Mouse (Mus musculus) CH12.LX (cell line): ENCODE results near the gene Khk.

Experiments
- POLR2A ChIP-seq: IDR thresholded peaks from 2 replicates; pipeline ENCODE4 v1.6.1; 2011; ENCODE audit warnings: low read depth, mild to moderate bottlenecking, improper control_type of control experiment, low read length
- TBP ChIP-seq: conservative IDR thresholded peaks from 2 replicates; pipeline ENCODE4 v1.6.1; 2011; ENCODE audit warnings: low read depth, low read length, improper control_type of control experiment

GRCm38 (mm10) chr5:30917348-30917747 lies 3.9 kb upstream of the Khk start:
- TF ChIP-seq POLR2A (no peak), TBP (no peak)
